Mouse (Mus musculus) neural tube, embryonic 11.5 days (tissue): ENCODE measurements at regions not wholly inside any gene's neighbourhood (a gene's known extent, or its start where the extent isn't known, plus 50 kb on each side); places are given as distances from the start of the nearest gene placed in this dataset.

ENCODE experiments used
- ATAC-seq: fragments of 200-750 bp; cut with Nextera tagmentation; 2 replicates; pipeline ENCODE4 v1.8.0; 2017; ENCODE audit warnings: moderate number of reproducible peaks, mild to moderate bottlenecking, moderate TSS enrichment, moderate library complexity; ENCODE audit not compliant: insufficient read depth, low FRiP score, low TSS enrichment
- DNase-seq: peaks from one replicate; pipeline ENCODE4 v3.0.0-alpha.2; 2015; ENCODE audit warnings: low spot score
- H3K27ac ChIP-seq: fragments of 300-500 bp; sonication (generic); 2 replicates; pipeline ENCODE4 v1.5.1; 2014; ENCODE audit warnings: low read depth, mild to moderate bottlenecking, low read length
- H3K27me3 ChIP-seq: fragments of 300-500 bp; sonication (generic); 2 replicates; pipeline ENCODE4 v1.6.1; 2014; ENCODE audit warnings: mild to moderate bottlenecking, low read length, mixed read lengths; ENCODE audit not compliant: control insufficient read depth, insufficient read depth
- H3K36me3 ChIP-seq: fragments of 300-500 bp; sonication (generic); 2 replicates; pipeline ENCODE4 v1.6.1; 2014; ENCODE audit warnings: mild to moderate bottlenecking, low read length, moderate library complexity, mixed read lengths; ENCODE audit not compliant: control insufficient read depth, insufficient read depth
- H3K4me1 ChIP-seq: fragments of 300-500 bp; sonication (generic); 2 replicates; pipeline ENCODE4 v1.6.1; 2014; ENCODE audit warnings: low read length, mixed read lengths; ENCODE audit not compliant: control insufficient read depth, insufficient read depth
- H3K4me2 ChIP-seq: fragments of 300-500 bp; sonication (generic); 2 replicates; pipeline ENCODE4 v1.6.1; 2014; ENCODE audit warnings: low read depth, mild to moderate bottlenecking, moderate library complexity
- H3K4me3 ChIP-seq: fragments of 300-500 bp; sonication (generic); 2 replicates; pipeline ENCODE4 v1.5.1; 2014; ENCODE audit warnings: low read depth, low read length
- H3K9ac ChIP-seq: fragments of 300-500 bp; sonication (generic); 2 replicates; pipeline ENCODE4 v1.6.1; 2014; ENCODE audit warnings: mild to moderate bottlenecking, low read length
- H3K9me3 ChIP-seq: fragments of 300-500 bp; sonication (generic); 2 replicates; pipeline ENCODE4 v1.6.1; 2016; ENCODE audit warnings: low read length; ENCODE audit not compliant: control insufficient read depth
- WGBS: fragments of 180-500 bp; shearing (Covaris S2); extraction: QIAGEN DNeasy Blood & Tissue Kit; methylation state at CpG from one replicate; pipeline ENCODE4 v1.1.7; 2014; 5-methylcytosine and 5-hydroxymethylcytosine counted together

DNA sequence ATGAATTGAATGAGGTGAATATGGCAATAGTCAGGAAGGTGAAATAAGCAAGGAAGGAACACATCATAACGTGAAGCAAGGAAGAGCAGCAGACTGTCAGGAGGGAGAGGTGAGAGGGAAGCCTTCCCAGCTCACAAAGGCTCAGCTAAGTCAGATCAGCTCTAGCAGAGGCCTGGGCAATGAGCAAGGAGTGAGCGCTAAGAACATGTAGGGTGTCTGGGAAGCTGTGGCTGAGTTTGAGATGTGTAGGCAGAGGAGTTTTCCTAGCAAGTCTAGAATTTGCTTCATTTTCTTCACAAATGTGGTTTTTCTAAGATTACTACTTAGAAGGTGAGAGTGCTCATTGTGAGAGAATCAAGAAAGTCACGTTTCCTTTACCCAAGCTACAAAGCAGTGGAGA is 803.5 kb upstream of the Chrm3 start:
- DNase-seq (no peak), ATAC-seq (no peak)
- H3K4me2 ChIP-seq, result no peak overlapping the region
- H3K27ac ChIP-seq, result no peak overlapping the region
- no peaks in the 10 kb centered on the region for H3K27me3 ChIP-seq
- no peak overlapping the region for H3K9ac ChIP-seq
- no peaks in the 10 kb centered on the region for H3K9me3 ChIP-seq
- H3K36me3 ChIP-seq, result no peaks in the 10 kb centered on the region
- no peaks in the 10 kb centered on the region for H3K4me1 ChIP-seq
- 69% methylated on average over 3 of the region's 3 CpGs for WGBS
- H3K4me3 ChIP-seq, result no peak overlapping the region

DNA sequence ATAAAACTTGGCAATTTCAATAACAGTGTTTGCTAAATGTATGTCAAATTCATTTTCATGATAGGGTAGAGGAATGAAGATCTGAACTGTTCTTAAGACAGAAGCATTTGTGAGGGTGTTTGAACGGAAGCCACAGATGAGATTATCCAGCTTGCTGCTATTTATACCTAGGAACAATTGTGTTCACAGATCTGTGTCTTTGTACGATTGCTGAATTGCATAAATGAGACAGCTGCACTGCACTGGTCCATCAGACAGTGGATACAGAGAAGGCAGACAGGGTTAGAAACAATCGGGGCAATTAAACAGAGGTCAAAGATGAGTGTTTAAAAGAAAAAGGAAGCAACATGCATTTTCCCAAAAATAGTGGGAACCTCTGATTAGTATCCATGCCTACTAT is 786.6 kb upstream of the Chrm3 start:
- no peaks in the 10 kb centered on the region for H3K4me1 ChIP-seq
- H3K4me3 ChIP-seq, result no peak overlapping the region
- DNase-seq, result no peak
- H3K36me3 ChIP-seq, result no peaks in the 10 kb centered on the region
- H3K4me2 ChIP-seq, result no peak overlapping the region
- no peak for ATAC-seq
- H3K27ac ChIP-seq, result no peak overlapping the region
- H3K27me3 ChIP-seq, result no peaks in the 10 kb centered on the region
- 86% methylated on average over 3 of the region's 3 CpGs for WGBS
- H3K9ac ChIP-seq, result no peak overlapping the region
- H3K9me3 ChIP-seq, result no peaks in the 10 kb centered on the region

DNA sequence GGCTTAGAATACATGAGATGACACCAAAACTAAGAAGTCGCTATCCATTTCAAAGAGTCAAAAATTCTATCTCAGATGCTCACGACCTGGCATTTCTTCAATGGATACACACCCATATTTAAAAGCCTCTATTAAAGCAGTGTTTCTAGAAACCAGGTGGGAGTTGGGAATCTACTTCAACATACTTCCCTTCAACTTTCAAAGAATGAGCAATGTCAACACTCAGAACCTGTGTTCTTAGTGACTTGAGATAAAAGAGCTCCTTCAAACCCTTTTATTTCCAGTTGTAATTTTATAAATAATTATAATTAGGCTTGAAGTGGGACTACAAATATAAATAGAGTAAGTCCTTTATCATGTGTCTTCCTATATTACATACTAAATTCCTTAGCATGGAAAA is 747.0 kb upstream of the Chrm3 start:
- no peak overlapping the region for H3K9ac ChIP-seq
- no peak for DNase-seq
- no peaks in the 10 kb centered on the region for H3K27me3 ChIP-seq
- ATAC-seq, result no peak
- no peaks in the 10 kb centered on the region for H3K9me3 ChIP-seq
- H3K36me3 ChIP-seq, result no peaks in the 10 kb centered on the region
- H3K4me1 ChIP-seq, result no peaks in the 10 kb centered on the region
- H3K4me2 ChIP-seq, result no peak overlapping the region
- 90% methylated on average over 2 of the region's 2 CpGs for WGBS
- no peak overlapping the region for H3K4me3 ChIP-seq
- no peak overlapping the region for H3K27ac ChIP-seq

DNA sequence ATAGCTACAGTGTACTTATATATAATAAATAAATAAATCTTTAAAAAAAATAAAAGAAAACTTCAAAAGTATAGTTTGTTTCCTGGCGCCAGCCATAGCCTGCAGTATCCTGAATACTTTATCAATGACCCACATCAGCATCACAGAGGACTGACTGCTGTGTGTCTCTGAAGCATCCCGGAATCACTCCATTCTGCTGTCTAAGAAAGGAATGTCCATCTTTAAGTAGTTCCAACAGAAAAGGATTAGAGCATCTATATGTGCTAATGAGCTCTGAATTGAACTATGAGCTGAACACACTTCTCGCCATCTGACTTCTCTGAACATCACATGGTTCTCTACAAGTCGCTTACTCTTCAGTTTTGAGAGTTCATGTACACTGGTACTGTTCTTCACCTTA is 745.8 kb upstream of the Chrm3 start:
- 88% methylated on average over 4 of the region's 4 CpGs for WGBS
- no peaks in the 10 kb centered on the region for H3K9me3 ChIP-seq
- H3K4me2 ChIP-seq, result no peak overlapping the region
- no peaks in the 10 kb centered on the region for H3K27me3 ChIP-seq
- no peaks in the 10 kb centered on the region for H3K4me1 ChIP-seq
- no peak overlapping the region for H3K4me3 ChIP-seq
- DNase-seq (no peak), ATAC-seq (no peak)
- H3K36me3 ChIP-seq, result no peaks in the 10 kb centered on the region
- H3K9ac ChIP-seq, result no peak overlapping the region
- H3K27ac ChIP-seq, result no peak overlapping the region

DNA sequence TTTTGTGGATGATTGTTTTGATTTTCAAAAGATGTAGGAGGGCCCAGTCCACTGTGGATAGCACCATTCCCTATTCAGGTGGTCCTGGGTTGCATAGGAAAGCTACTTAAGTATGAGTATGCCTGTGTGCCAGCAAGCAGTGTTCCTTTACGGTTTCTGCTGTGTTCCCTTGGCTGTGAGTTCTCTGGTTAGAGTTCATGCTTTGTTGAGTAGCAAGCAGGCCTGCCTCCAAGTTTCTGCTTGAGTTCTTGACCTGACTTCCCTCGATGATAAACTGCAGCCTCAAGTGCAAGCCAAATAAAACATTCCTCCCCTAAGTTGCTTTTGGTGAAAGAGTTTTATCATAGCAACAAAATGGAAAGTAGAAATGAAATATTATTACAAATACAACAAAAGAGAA is 744.9 kb upstream of the Chrm3 start:
- no peaks in the 10 kb centered on the region for H3K27me3 ChIP-seq
- no peaks in the 10 kb centered on the region for H3K4me1 ChIP-seq
- no peak overlapping the region for H3K4me2 ChIP-seq
- H3K36me3 ChIP-seq, result no peaks in the 10 kb centered on the region
- H3K9me3 ChIP-seq, result no peaks in the 10 kb centered on the region
- no peak overlapping the region for H3K9ac ChIP-seq
- H3K27ac ChIP-seq, result no peak overlapping the region
- WGBS, result 86% methylated on average over 2 of the region's 2 CpGs
- DNase-seq (no peak), ATAC-seq (no peak)
- H3K4me3 ChIP-seq, result no peak overlapping the region

DNA sequence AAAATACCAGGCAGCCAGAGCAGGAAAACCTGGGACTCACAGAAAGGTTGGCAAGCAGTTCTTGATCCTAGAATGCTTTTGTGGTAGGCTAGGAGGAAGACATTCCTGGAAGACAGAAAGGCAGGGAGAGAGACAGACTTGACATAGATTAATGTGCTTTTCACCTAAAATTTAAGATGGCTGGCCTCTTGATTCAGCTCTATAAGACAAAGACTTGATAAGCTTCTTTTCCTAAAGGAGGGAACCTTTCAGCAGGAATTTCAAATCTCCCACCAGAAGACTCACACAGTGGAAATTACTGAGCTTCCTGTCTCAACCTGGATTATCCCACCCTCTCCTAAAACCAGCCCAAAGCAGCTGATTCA is 738.9 kb upstream of the Chrm3 start:
- Histone ChIP-seq H3K4me2 (no peak overlapping the region), H3K36me3 (no peaks in the 10 kb centered on the region), H3K9ac (no peak overlapping the region), H3K9me3 (no peaks in the 10 kb centered on the region), H3K4me3 (no peak overlapping the region), H3K4me1 (peaks cover 9% of the 10 kb centered on the region; the same call in 1 of the 2 replicates), H3K27ac (peak overlapping the region; percentile 63; the same call in 1 of the 2 replicates), H3K27me3 (no peaks in the 10 kb centered on the region)
- DNase-seq (no peak), ATAC-seq (no peak; the same call in 1 of the 2 replicates)

DNA sequence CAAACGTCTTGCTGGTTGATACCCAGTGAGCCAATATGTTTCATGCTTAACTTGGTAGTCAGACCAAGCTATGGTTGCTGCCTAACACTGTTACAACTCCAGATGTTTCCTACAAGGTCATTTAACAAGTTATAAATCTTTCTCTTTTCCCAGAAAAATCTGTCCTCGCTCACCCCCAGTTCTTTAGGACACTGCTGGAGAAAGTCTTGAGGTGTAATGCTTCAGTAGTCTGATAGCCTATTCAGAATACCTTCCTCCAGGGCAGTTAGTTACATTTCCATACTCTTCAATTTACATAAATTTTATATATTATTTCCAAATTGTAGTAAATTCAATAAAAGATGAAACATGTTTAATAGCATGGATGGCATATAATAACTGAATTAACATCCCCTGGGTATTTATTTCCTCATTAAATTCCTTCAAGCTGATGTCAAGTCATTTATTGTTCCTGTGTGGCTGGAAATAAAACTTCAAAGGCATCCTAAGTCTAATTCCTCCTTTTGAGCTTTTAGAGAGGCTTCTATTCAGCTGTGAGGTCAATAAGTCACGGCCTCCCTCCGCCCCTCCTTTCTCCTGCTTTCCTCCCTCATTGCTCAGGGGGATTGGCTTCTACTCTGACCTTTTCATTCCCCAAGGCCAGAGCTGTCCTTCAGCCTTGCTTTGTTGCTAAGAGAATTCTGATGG is 738.4 kb upstream of the Chrm3 start:
- peak; percentile 60 for ATAC-seq
- no peak overlapping the region for H3K4me2 ChIP-seq
- H3K4me1 ChIP-seq, result peaks cover 9% of the 10 kb centered on the region; the same call in 1 of the 2 replicates
- H3K27ac ChIP-seq, result peak overlapping the region; percentile 63; the same call in 1 of the 2 replicates
- DNase-seq, result peak; percentile 60
- no peaks in the 10 kb centered on the region for H3K36me3 ChIP-seq
- H3K9ac ChIP-seq, result no peak overlapping the region
- WGBS, result 1% methylated on average over 4 of the region's 4 CpGs
- H3K27me3 ChIP-seq, result no peaks in the 10 kb centered on the region
- H3K9me3 ChIP-seq, result no peaks in the 10 kb centered on the region
- H3K4me3 ChIP-seq, result no peak overlapping the region

DNA sequence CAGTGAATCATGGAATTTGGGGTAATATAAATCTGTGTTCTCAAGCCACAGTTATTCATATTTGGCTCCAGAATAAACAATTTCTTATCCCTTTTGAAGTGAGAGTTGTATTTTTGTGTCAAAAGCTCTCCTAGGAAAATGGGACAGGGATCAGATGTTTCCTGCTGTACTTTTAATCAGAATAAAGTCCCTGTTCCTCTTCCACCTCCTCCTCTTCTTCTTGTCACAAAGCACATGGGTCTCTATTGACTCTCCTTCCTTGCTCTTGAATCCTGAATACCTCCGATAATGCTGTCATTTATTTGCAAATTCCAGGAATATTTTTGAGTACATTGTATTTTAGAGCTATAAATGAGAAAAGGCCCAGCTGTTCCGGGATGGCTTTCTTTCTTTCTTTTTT is 732.3 kb upstream of the Chrm3 start:
- Histone ChIP-seq H3K4me1 (no peaks in the 10 kb centered on the region), H3K27ac (no peak overlapping the region), H3K36me3 (no peaks in the 10 kb centered on the region), H3K9ac (no peak overlapping the region), H3K27me3 (no peaks in the 10 kb centered on the region), H3K4me3 (no peak overlapping the region), H3K4me2 (no peak overlapping the region), H3K9me3 (no peaks in the 10 kb centered on the region)
- no peak for DNase-seq
- ATAC-seq, result no peak
- WGBS, result 84% methylated on average over 2 of the region's 2 CpGs
